Mouse (Mus musculus) olfactory bulb, adult 2 months (tissue): ENCODE data around the gene Tmem106c.

Source experiments
- CTCF ChIP-seq: fragments of 200-500 bp; IDR thresholded peaks from 2 replicates; pipeline ENCODE4 v1.5.1; 2012; ENCODE audit warnings: low read depth, mild to moderate bottlenecking, low read length, moderate library complexity; ENCODE audit not compliant: insufficient read depth
- POLR2A ChIP-seq: fragments of 200-500 bp; IDR thresholded peaks from 2 replicates; pipeline ENCODE4 v1.6.1; 2012; ENCODE audit warnings: mild to moderate bottlenecking, low read depth, low read length, moderate library complexity; ENCODE audit not compliant: insufficient read depth

- TF ChIP-seq CTCF (no peak), POLR2A (no peak)
Measured at GRCm38 (mm10) chr15:97992712-97993286, 28.8 kb downstream of the Tmem106c start.
